Comparison of ENCODE assay signal across 8 mouse cellular contexts in the genomic region with DNA sequence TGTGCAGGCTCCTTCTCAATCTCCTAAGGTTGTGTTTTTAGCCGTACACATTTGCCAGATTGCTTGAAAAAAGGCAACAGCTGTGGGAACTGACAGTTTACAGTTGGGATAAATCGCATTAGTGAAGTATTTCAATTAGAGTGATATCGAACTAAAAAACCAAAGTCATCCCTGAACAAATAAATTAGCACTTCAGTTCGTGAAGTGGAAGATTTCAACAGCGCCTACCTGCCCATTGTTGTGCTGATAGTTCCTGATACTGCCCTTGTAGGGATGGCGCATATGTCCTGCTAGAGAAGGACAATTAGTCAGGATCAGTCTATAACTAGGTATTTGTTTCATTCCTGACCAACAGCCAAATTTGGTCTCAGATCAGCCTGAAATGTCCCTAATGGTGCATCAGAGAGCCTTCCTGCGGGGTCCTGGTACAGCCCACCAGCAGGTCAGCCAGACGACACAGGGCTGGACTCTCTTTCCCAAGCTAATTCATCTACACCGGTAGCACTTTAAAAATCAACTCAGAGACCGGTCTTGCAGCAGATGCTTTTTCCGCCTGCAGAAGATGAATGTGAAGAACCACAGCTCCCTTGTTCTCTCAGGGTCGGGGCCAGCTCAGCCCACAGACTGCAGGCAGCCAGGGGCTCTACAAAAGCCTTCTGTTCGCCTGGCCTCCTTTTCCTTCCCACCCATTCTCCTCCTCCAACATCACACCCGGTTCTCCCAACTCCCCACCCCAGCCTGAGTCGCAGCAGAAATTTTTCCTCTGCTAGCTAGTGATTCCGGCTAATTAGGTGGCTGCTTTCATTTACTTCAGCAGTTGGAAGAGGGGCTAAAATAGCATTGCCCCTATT.
DNase-seq lines count a peak whose midpoint lies in the region; ATAC-seq lines count a peak whose summit lies in the region.

No protein-coding gene starts in this region.

- H3K4me2 ChIP-seq in forebrain, embryonic 14.5 days (ENCODE audit: low read length) = peak overlapping the region; percentile 51

- 3% methylated on average over 16 of the region's 16 CpGs for WGBS in forebrain, embryonic 14.5 days

- peak overlapping the region; percentile 80 for H3K27ac ChIP-seq in forebrain, embryonic 14.5 days (ENCODE audit: low read depth, low read length)

- H3K36me3 ChIP-seq in forebrain, embryonic 14.5 days (ENCODE audit: control insufficient read depth, insufficient read depth, low read length) = no peaks in the 10 kb centered on the region

- peak; percentile 82 for ATAC-seq in forebrain, embryonic 14.5 days
- ATAC-seq in monocyte, adult 5-6 weeks (replicated peaks; ENCODE audit: insufficient number of reproducible peaks, low FRiP score, low TSS enrichment, poor library complexity, severe bottlenecking) = no peak

- intact Hi-C loops in heart, postnatal 36 days (cut with DNase I) = loop anchor here (10.0 kb wide), 2 partner anchors 164 to 766 kb away; no protein-coding TSS in a partner anchor

- H3K27me3 ChIP-seq in forebrain, embryonic 14.5 days (replicated peaks; ENCODE audit: control insufficient read depth, insufficient read depth, low read length) = peaks cover 7% of the 10 kb centered on the region; the same call in 1 of the 2 replicates

- H3K4me1 ChIP-seq in forebrain, embryonic 14.5 days (ENCODE audit: control insufficient read depth, insufficient read depth, low read length) = peaks cover 19% of the 10 kb centered on the region

- H3K9me3 ChIP-seq in forebrain, embryonic 14.5 days (replicated peaks; ENCODE audit: control insufficient read depth, low read length) = no peaks in the 10 kb centered on the region

- peak overlapping the region; percentile 19 for H3K4me3 ChIP-seq in forebrain, embryonic 14.5 days (ENCODE audit: low read depth, low read length)

- H3K9ac ChIP-seq in forebrain, embryonic 14.5 days (ENCODE audit: low read length) = peak overlapping the region; percentile 46

- DNase-seq in MN1 (ENCODE audit: low spot score) = peak; percentile 20
- peak; percentile 8 for DNase-seq in cerebellum, adult 11 months
- peak; percentile 86 for DNase-seq in forebrain, embryonic 14.5 days (ENCODE audit: low spot score)
- peak; percentile 23 to 39 for DNase-seq in heart, postnatal 36 days
- DNase-seq in left cerebral cortex, adult 8-10 months (ENCODE audit: low spot score in 2 of 2) = peak; percentile 63 to 87
- peak; percentile 25 to 54 for DNase-seq in lung, postnatal 4 days
- peak; percentile 4 for DNase-seq in skeletal muscle tissue, adult 2 months (ENCODE audit: low read depth, low spot score)

Comparison
In these comparisons a context has a peak if more than half of its experiments do, and no peak if none do; other contexts are left out.
1. DNase-seq: peak in every context shown above with its lines; median percentile 86 in forebrain, embryonic 14.5 days; 75 in left cerebral cortex, adult 8-10 months; 40 in lung, postnatal 4 days; 31 in heart, postnatal 36 days; 20 in MN1; 8 in cerebellum, adult 11 months; 4 in skeletal muscle tissue, adult 2 months.